Mouse (Mus musculus) mouse trophoblast stem cell (cell line): ENCODE data around the gene Aox4.

ENCODE experiments used
- in situ Hi-C, 2 experiments: fragments of 300-500 bp; cut with MseI, MboI; formaldehyde crosslinking; loops; 2 replicates in 1 of 2; 3 replicates in 1 of 2; pipeline ENCODE4 v1.15.1; 2025

Aox4 gene

DNA sequence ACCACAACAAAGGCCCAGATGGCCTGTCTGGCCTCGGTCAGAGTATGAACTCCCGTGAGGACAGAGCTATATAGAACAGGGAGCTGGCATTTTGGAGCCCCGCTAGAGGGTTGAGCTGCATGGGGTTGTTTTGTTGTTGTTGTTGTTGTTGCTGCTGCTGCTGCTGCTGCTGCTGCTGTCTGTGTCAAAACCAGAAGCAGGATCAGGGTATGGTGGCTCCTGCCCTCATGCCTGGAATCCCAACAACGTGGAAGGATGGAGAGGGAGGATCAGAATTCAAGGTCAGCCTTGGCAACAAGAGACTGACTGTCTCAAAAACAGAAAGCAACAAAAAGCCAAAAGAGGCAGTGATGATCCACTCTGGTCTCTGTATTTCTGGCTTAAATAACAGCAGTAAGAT lies 86.6 kb downstream of the Aox4 start:
- in situ Hi-C loops: loop anchor here (10.0 to 25.0 kb wide), 2 partner anchors 872 to 885 kb away; partner anchors contain the start of genes Maip1 (in 1 of the 2) and Tyw5 (in 1 of the 2)

DNA sequence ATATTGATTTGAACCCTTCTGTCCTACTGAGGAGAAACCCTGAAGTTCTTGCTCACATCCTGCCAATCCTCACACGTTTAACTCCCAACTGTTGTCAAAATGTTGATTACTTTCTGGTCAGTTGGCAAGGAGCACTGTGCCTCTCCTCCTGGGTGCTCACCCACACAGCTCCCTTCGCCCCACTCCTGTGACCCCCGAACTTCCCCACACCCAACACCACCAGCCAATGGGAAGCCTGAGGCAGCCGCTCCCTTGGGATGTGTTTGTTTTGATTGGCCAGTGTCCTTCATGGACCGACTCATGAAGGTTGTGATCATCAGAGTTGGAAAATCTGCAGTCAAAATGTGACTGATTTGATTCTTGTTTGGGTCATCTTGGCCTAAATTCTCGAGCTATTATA lies 88.2 kb downstream of the Aox4 start:
- in situ Hi-C loops: loop anchor here (10.0 to 25.0 kb wide), 2 partner anchors 874 to 886 kb away; partner anchors contain the start of genes Maip1 (in 1 of the 2) and Tyw5 (in 1 of the 2)

DNA sequence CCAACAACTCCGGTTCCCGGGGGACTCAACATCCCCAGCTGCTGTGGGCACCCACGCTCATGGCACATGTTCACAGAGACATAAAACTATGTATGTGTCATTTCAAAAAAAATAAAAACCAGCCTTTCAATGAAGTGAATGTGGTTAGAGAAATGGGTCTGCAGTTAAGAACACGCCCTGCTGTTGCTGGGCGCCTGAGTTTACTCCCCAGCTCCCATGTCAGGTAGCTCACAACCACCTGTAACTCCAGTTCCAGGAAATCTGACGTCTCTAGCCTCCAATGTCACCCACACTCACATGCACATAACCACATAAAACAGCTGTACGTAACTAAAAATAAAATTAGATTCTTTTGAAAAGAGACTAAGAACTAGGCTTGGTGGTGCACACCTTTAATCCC lies 90.9 kb downstream of the Aox4 start:
- in situ Hi-C loops: loop anchor here (10.0 kb wide), 1 partner anchor 94 kb away; the partner anchor contains the start of gene Bzw1 (in 2 of the 2)

DNA sequence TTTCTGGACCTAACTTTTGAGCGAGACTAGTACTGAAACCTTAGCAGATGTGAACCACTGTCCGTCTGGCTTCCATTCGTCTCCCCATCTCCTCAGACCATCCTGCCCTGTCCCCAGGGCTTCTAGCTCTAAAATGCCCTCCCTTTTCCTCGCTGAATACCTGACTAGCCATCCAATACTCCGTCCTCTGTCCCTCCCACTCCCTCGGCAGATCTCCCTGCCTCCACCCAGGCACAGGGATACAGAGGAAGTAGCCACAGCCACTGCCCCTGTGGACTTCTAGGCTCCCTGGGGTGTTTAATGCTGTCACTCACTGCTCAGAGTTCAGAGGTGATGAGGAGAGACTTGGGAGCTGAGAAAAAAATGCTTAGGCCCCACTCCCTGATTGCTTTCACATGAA lies 91.8 kb downstream of the Aox4 start:
- in situ Hi-C loops: loop anchor here (10.0 kb wide), 1 partner anchor 93 kb away; the partner anchor contains the start of gene Bzw1 (in 2 of the 2)

DNA sequence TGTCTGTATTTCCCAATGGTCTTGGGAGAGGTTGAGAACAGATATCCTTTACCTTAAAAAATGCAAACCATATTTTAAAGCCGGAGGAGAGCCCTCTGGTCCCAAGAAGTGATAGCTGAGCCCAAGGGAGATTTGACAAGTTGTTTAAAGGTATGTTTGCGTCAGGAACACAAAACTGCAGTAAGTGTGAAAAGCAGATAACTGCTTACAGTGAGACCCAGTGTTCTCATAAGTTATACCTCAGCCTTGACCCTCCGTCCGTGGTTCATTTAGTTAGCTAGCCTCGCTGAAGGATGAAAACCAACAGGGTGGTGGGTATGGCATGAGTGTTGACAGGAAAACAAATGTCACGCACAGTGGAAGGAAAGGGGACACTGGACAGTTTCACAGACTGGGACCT lies 92.8 kb downstream of the Aox4 start:
- in situ Hi-C loops: loop anchor here (10.0 kb wide), 1 partner anchor 92 kb away; the partner anchor contains the start of gene Bzw1 (in 2 of the 2)

DNA sequence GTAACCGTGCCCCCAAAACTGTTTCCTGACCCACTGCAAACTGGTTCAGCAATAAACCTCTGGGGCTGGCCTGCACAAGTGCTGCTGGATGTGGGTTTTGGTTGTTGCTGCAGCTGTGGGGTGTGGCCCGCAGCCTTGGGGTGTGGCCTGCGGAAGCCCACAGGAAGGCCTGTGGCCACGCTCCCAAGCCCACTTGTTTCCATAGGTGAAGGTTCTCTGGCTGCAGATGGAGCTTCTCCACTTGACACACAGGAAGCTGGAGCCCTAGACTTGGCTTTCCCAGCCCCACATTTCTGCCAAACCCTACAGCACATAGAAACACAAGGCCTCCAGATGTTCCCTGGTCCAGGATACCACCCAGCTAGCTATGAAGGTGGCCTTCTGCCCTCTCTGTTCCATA lies 93.5 kb downstream of the Aox4 start:
- in situ Hi-C loops: loop anchor here (10.0 kb wide), 1 partner anchor 91 kb away; the partner anchor contains the start of gene Bzw1 (in 2 of the 2)

DNA sequence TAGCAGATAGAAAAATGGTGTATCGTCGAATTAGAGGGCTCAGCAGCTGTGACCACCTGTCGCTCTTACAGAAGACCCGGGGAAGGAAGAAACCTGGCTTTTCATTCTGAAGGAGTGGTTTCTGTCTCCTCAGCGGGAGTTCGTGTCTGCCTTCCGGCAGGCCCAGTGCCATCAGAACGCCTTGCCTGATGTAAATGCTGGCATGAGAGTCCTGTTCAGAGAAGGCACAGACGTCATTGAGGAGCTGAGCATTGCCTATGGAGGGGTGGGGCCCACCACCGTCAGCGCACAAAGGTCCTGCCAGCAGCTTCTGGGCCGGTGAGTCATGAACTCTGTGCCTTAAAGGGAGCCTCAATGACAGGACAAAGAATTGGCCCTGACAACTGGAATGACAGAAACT lies 94.1 kb downstream of the Aox4 start:
- in situ Hi-C loops: loop anchor here (10.0 kb wide), 1 partner anchor 91 kb away; the partner anchor contains the start of gene Bzw1 (in 2 of the 2)

DNA sequence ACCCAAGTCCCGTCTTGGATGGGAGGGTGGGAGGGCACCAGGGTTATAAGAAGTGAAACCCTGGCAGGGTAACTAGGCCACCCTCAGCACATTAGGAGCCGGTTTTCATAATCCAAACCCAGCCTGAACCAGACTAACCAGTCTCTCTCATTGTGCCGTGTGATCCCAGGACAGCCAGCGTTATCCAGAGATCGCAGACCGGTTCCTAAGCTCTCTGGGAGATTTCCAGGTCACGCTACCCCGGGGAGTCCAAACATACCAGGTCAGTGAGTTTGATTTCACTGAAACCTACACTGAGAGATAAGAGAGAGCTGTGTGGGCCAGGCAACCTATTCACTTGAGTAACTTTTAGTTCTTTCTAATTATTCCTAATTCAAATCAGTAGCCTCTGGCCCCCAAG lies 97.0 kb downstream of the Aox4 start:
- in situ Hi-C loops: loop anchor here (10.0 kb wide), 1 partner anchor 88 kb away; the partner anchor contains the start of gene Bzw1 (in 2 of the 2)

DNA sequence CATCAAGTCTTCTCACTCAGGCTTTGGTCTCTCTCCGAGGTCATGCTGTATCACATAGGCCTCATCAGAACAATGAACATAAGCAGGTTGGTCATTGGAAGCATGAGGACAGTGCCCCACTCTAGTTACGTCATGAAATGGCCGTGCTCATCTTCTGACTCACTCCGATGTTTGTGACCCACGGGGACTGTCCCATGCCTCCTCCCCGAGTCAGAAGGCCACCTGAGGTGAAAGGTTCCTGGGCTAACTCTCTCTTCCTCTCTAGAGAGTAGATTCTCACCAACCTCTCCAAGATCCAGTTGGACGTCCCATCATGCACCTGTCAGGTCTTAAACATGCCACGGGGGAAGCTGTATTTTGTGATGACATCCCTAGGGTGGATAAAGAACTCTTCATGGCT lies 98.4 kb downstream of the Aox4 start:
- in situ Hi-C loops: loop anchor here (10.0 kb wide), 1 partner anchor 86 kb away; the partner anchor contains the start of gene Bzw1 (in 2 of the 2)

DNA sequence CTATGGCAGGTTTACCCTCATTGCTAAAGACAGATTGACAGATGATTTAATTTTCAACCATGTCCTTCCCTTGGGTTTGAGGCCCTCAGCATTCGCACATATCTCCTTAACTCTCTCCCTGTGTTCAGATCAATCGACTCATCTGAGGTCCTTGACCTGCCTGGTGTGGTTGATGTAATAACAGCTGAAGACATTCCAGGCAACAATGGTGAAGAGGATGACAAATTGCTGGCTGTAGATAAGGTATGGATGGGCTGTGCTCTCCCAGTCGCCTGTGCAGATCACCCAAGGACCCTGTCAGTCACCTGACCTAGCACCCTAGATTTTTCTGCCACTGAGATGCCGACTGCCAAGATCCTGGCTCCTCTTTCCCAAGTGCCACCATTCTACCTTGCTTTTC lies 99.7 kb downstream of the Aox4 start:
- in situ Hi-C loops: loop anchor here (10.0 kb wide), 1 partner anchor 85 kb away; the partner anchor contains the start of gene Bzw1 (in 2 of the 2)

DNA sequence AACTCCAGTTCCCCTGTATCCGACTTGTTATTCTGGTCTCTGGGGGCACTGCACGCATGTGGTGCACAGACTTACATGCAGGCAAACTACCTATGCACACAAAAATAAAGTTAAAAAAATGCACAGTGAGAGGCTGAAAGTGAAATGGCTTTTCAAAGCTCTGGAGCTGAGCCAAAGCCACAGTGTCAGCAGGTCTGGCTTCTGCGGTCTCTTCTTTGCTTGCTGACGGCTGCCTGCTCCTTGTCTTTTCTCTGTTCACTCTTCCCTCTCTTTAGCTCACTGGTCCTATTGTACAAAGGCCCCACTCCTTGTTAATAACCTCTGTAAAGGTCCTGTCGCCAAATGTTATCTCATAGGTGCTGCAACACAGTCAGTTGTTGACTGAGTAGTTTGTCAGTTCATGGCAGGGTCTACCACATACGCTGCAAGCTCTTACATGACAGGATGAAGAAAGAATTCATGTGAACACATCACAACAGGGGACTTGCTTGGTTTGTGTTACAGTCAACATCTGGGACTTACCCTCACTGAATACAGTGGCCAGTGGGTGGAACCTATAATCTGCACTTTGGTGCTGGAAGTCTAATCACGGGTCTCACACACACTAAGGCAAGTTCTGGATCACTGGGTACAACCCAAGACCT lies 101.1 kb downstream of the Aox4 start:
- in situ Hi-C loops: no loop called here

DNA sequence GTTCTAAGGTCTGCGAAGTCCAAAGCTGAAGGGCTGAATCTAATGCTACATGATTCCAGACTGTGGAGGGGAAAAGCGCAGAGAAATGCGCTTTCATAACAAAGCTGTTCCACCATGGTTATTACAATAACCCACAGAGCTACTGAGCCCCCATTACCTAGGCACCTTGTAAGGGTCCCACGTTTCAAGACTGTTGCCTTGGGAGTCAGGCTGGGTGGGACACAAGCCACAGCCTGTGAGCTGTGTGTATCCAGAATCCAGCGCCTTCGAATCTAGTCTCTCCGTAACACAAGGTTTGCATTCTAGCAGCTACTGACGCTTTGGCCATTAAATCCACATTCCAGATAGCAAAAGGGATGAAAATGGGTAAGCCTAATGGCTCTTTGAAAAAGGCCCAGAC lies 103.0 kb downstream of the Aox4 start:
- in situ Hi-C loops: no loop called here

DNA sequence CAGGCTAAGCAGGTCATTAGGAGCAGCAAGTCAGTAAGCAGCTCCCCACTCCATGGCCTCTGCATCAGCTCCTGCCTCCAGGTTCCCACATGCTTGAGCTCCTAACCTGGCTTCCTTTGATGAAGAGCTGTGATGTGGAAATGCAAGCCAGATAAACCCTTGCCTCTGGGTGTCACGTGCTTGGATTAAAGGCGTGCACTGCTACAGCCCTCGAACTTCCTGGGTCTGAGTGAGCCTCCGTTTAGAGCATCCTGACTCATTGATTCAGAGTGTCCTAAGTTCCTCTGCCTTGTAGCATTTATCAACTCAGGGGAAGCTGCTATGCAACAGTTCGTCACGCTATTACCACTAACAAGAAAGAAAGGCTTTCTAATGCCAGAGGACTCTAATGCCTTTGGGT lies 105.3 kb downstream of the Aox4 start:
- in situ Hi-C loops: no loop called here
